Mouse (Mus musculus): ENCODE results near the gene Lhfp.

DNA sequence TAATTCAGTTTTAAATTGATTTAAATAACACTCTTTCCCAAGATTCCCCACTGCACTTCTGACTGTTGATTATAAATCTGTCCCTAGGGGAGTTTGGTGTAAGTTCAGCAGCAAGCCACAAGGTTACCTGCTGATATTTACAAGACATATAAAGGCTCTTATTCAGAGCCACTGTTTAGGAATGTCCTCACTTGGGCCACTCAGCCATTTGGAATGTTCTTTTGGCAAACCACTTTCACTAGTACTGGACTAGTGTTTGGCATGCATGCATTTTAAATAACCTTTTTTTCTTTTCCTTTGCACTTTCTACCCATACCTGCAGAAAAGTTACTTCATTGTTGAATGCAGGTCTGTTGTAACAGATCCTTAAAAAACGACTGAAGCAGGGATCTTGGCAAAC is 109.8 kb downstream of the Lhfp start:
- TF ChIP-seq POLR2A (IDR thresholded peaks at IDR 0.05; ENCODE audit: low read depth, low read length) (no peak), CTCF (IDR thresholded peaks at IDR 0.05; ENCODE audit: borderline replicate concordance, insufficient read depth, low read length) (no peak)
